Mouse (Mus musculus): ENCODE data around the gene Arl16. TPM values are rescaled to one million over a fixed set of nuclear protein-coding genes. Genes with fewer than 3 reads are reported as not detected.

Arl16 gene
- total and polyA plus RNA-seq, 3 experiments = 20.0 to 20.8 TPM; not detected in 1

DNA sequence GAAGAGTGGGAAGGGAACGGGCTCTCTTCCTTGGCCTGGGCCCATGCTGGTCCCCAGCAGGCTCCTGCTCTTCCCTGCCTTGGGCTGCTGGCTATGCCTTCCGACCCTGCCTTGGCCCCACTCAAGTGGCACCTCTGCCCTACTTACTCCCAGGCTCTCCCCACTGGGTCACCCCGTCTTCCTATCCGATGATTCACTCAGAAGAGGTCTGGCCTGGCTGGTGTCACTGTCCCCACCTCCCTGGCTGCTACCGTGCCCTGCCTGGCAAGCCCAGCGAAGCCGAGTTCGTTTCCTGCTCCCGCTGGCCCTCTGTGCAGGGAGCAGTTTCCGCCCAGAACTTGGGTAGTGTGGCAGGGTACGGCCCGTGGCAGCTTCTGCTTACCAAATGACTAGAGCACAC, 30.8 kb upstream of the Arl16 start:
- no peak overlapping the region for H3K9ac ChIP-seq (ENCODE audit: control insufficient read depth, low read depth, low read length, poor library complexity, severe bottlenecking)
- H3K36me3 ChIP-seq (ENCODE audit: control insufficient read depth in 1 of 2, insufficient read depth in 2 of 2, low read length in 2 of 2) = no peaks in the 10 kb centered on the region
- H3K79me2 ChIP-seq (ENCODE audit: control insufficient read depth, insufficient read depth, low read length, poor library complexity) = peaks cover 3% of the 10 kb centered on the region; the same call in 1 of the 2 replicates
- H3K27ac ChIP-seq (ENCODE audit: control insufficient read depth, low read depth, low read length) = no peak overlapping the region
- H3K4me3 ChIP-seq (ENCODE audit: control insufficient read depth in 1 of 2, insufficient read depth in 1 of 2, low read depth in 2 of 2, low read length in 2 of 2) = no peak overlapping the region
- H3K4me1 ChIP-seq (ENCODE audit: control insufficient read depth in 1 of 2, insufficient read depth in 2 of 2, low read length in 2 of 2) = no peaks in the 10 kb centered on the region
- no peaks in the 10 kb centered on the region for H3K9me3 ChIP-seq (replicated peaks; ENCODE audit: insufficient read depth, low read length)
- TF ChIP-seq CHD2 (IDR thresholded peaks at IDR 0.05; ENCODE audit: low read length) (no peak), TBP (IDR thresholded peaks at IDR 0.05; ENCODE audit: low read depth, low read length) (no peak), MEF2A (IDR thresholded peaks at IDR 0.05; ENCODE audit: extremely low read depth, insufficient replicate concordance, low read depth, low read length, poor library complexity, severe bottlenecking) (no peak), ZMIZ1 (IDR thresholded peaks at IDR 0.05; ENCODE audit: low read depth, low read length) (no peak), POLR2AphosphoS5 (IDR thresholded peaks at IDR 0.05; ENCODE audit: borderline replicate concordance, low read depth, low read length) (no peak), ZNF384 (IDR thresholded peaks at IDR 0.05; ENCODE audit: low read depth, low read length) (no peak), MAZ (IDR thresholded peaks at IDR 0.05; ENCODE audit: low read depth, low read length) (no peak), TCF12 (IDR thresholded peaks at IDR 0.05; ENCODE audit: low read depth, low read length) (no peak), HCFC1 (IDR thresholded peaks at IDR 0.05; ENCODE audit: low read depth, low read length) (no peak), NRF1 (IDR thresholded peaks at IDR 0.05; ENCODE audit: insufficient read depth, low read depth, low read length, poor library complexity, severe bottlenecking) (no peak), MAX (IDR thresholded peaks at IDR 0.05; ENCODE audit: low read length) (no peak), NELFE (IDR thresholded peaks at IDR 0.05; ENCODE audit: low read depth, low read length) (no peak), JUND (IDR thresholded peaks at IDR 0.05; ENCODE audit: low read depth, low read length) (no peak), ZKSCAN1 (IDR thresholded peaks at IDR 0.05; ENCODE audit: low read depth, low read length) (no peak)
- no peaks in the 10 kb centered on the region for H3K27me3 ChIP-seq (ENCODE audit: control insufficient read depth in 1 of 2, insufficient read depth in 2 of 2, low read length in 2 of 2)
- no peak for DNase-seq (ENCODE audit: low read depth, low spot score)

DNA sequence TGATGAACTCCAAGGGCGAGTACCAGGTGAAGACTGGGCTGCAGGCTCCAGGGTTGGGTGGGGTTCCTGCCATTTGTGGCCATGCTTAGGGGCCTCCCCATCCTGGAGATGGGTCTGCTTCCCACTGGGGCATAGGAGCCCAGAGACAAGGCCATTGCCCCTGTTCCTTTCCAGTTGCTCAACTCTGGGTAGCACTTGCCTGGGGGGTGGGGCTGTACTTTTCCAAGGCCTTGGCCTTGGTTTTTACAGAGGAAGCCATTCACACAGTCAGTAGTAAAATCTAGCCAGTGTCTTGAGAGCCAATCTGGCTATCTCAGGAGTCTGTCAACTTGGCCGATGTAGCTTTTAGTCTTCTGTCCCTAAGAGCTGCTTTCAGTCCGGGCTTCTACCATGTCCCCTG, 30.0 kb upstream of the Arl16 start:
- no peak overlapping the region for H3K27ac ChIP-seq (ENCODE audit: control insufficient read depth, low read depth, low read length)
- H3K36me3 ChIP-seq (ENCODE audit: control insufficient read depth in 1 of 2, insufficient read depth in 2 of 2, low read length in 2 of 2) = no peaks in the 10 kb centered on the region; a peak in 1 of 4 replicates
- TF ChIP-seq NRF1 (IDR thresholded peaks at IDR 0.05; ENCODE audit: insufficient read depth, low read depth, low read length, poor library complexity, severe bottlenecking) = no peak
- TF ChIP-seq POLR2A (IDR thresholded peaks at IDR 0.05; ENCODE audit: control insufficient read depth in 1 of 2, insufficient read depth in 1 of 2, low read depth in 1 of 2, low read length in 2 of 2, poor library complexity in 1 of 2) = 0 out of 4 replicates have a peak, but pooled peaks of 1 of the 2 experiments have one; percentile 1
- H3K4me1 ChIP-seq (ENCODE audit: control insufficient read depth in 1 of 2, insufficient read depth in 2 of 2, low read length in 2 of 2) = 0 out of 4 replicates have a peak, but pooled peaks cover 0 to 4% of the 10 kb centered on the region in 2 experiments
- DNase-seq (ENCODE audit: low read depth, low spot score) = no peak
- no peaks in the 10 kb centered on the region for H3K27me3 ChIP-seq (ENCODE audit: control insufficient read depth in 1 of 2, insufficient read depth in 2 of 2, low read length in 2 of 2)
- peaks cover 10% of the 10 kb centered on the region for H3K79me2 ChIP-seq (ENCODE audit: control insufficient read depth, insufficient read depth, low read length, poor library complexity)
- H3K9ac ChIP-seq (ENCODE audit: control insufficient read depth, low read depth, low read length, poor library complexity, severe bottlenecking) = no peak overlapping the region
- H3K4me3 ChIP-seq (ENCODE audit: control insufficient read depth in 1 of 2, insufficient read depth in 1 of 2, low read depth in 2 of 2, low read length in 2 of 2) = no peak overlapping the region
- H3K9me3 ChIP-seq (replicated peaks; ENCODE audit: insufficient read depth, low read length) = no peaks in the 10 kb centered on the region

Data from MEL (cell line).